In the genomic region with DNA sequence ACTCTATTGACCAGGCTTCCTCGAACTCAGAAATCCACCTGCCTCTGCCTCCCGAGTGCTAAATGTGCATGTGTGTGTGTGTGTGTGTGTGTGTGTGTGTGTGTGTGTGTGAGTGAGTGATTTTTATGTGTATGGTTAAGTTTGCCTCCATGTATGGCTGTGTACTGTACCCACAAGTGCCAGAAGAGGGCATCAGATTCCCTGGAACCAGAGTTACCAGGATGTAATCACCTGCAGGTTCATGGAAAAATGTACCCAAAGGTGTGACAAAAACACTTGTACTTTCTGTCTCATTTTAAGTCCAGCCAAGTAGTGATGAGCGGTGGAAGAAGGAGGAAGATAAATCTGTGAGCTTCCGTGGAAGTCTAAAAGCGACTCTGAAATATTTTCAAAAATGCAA, we compare ENCODE assay signal across 24 mouse cellular contexts.
DNase-seq lines count a peak whose midpoint lies in the region; ATAC-seq and TF ChIP-seq lines count a peak whose summit lies in the region.
"Had no signal": no experiment of that assay in that cellular context is flagged by ENCODE, and none has a peak within 500 bp of the region (broad histone marks: within the 10 kb centered on the region; RNA-seq: fewer than 3 reads in every experiment).

No protein-coding gene starts in this region.

- WGBS in heart, embryonic 12.5 days: 83% methylated on average over 5 of the region's 5 CpGs
- WGBS in heart, embryonic 10.5 days: 80% methylated on average over 5 of the region's 5 CpGs

- no peaks in the 10 kb centered on the region; the same call in 1 of the 2 replicates for H3K9me3 ChIP-seq in heart, embryonic 12.5 days (replicated peaks)
- H3K9me3 ChIP-seq in heart, embryonic 10.5 days: no peaks in the 10 kb centered on the region
- H3K9me3 ChIP-seq: embryonic facial prominence, embryonic 13.5 days; heart, embryonic 13.5 days; hindbrain, embryonic 13.5 days; limb, embryonic 10.5 days; midbrain, embryonic 12.5 days; neural tube, embryonic 12.5 days had no signal

- no peak overlapping the region for H3K4me2 ChIP-seq in heart, embryonic 12.5 days
- H3K4me2 ChIP-seq: heart, embryonic 13.5 days; hindbrain, embryonic 13.5 days; midbrain, embryonic 12.5 days; neural tube, embryonic 12.5 days had no signal

- 0 out of 2 replicates have a peak, but pooled peaks cover 5% of the 10 kb centered on the region for H3K27me3 ChIP-seq in heart, embryonic 12.5 days (replicated peaks)
- peaks cover 6% of the 10 kb centered on the region; the same call in 1 of the 2 replicates for H3K27me3 ChIP-seq in heart, embryonic 10.5 days (ENCODE audit: insufficient read depth, poor library complexity, severe bottlenecking)
- H3K27me3 ChIP-seq: hindbrain, embryonic 13.5 days; midbrain, embryonic 12.5 days; neural tube, embryonic 12.5 days had no signal

- intact Hi-C loops in left cerebral cortex, adult 2 months (cut with DNase I): no loop called here
- intact Hi-C loops in left cerebral cortex, postnatal 14 days (cut with DNase I): no loop called here

- no peak overlapping the region for H3K9ac ChIP-seq in heart, embryonic 12.5 days
- H3K9ac ChIP-seq: embryonic facial prominence, embryonic 13.5 days; heart, embryonic 13.5 days; hindbrain, embryonic 13.5 days; midbrain, embryonic 12.5 days; neural tube, embryonic 12.5 days had no signal

- no peak overlapping the region for H3K27ac ChIP-seq in heart, embryonic 12.5 days (ENCODE audit: poor library complexity, severe bottlenecking)
- H3K27ac ChIP-seq in left cerebral cortex, adult 2 months: no peak overlapping the region
- H3K27ac ChIP-seq in heart, embryonic 10.5 days: no peak overlapping the region
- H3K27ac ChIP-seq: heart, embryonic 13.5 days; hindbrain, embryonic 13.5 days; limb, embryonic 10.5 days; midbrain, embryonic 12.5 days; neural tube, embryonic 12.5 days had no signal

- no peak overlapping the region for H3K4me3 ChIP-seq in heart, embryonic 12.5 days
- no peak overlapping the region for H3K4me3 ChIP-seq in left cerebral cortex, adult 2 months
- H3K4me3 ChIP-seq in heart, embryonic 10.5 days: no peak overlapping the region
- H3K4me3 ChIP-seq: embryonic facial prominence, embryonic 13.5 days; erythroblast, embryonic 14.5 days; heart, embryonic 13.5 days; hindbrain, embryonic 13.5 days; limb, embryonic 10.5 days; midbrain, embryonic 12.5 days; neural tube, embryonic 12.5 days had no signal

- TF ChIP-seq CTCF in left cerebral cortex, adult 2 months (IDR thresholded peaks at IDR 0.05): peak; percentile 19

- H3K36me3 ChIP-seq in heart, embryonic 12.5 days: no peaks in the 10 kb centered on the region
- H3K36me3 ChIP-seq in heart, embryonic 10.5 days: no peaks in the 10 kb centered on the region
- H3K36me3 ChIP-seq: embryonic facial prominence, embryonic 13.5 days; heart, embryonic 13.5 days; hindbrain, embryonic 13.5 days; limb, embryonic 10.5 days; midbrain, embryonic 12.5 days; neural tube, embryonic 12.5 days had no signal

- ATAC-seq in heart, embryonic 12.5 days (ENCODE audit: insufficient number of reproducible peaks, low FRiP score): no peak
- ATAC-seq: forebrain, embryonic 16.5 days; inflammation-experienced regulatory T-cells, adult 6 months had no signal

- DNase-seq in embryo, embryonic 11 days: peak; percentile 30
- no peak for DNase-seq in embryo, embryonic 10 days (ENCODE audit: low spot score)
- peak; percentile 25 for DNase-seq in heart, adult 11 months
- DNase-seq in left cerebral cortex, adult 2 months (ENCODE audit: extremely low spot score in 1 of 2, low spot score in 2 of 2): no peak
- DNase-seq in left cerebral cortex, postnatal 14 days (ENCODE audit: low spot score in 2 of 2): no peak
- peak; percentile 22 for DNase-seq in brain, adult 2 months (ENCODE audit: low read depth, low spot score)
- DNase-seq in heart, embryonic 10.5 days (ENCODE audit: low spot score): no peak
- DNase-seq: adrenal gland, postnatal 25 days; cerebellum, adult 11 months; cerebellum, adult 9-11 months; kidney, adult 8-10 months; kidney, postnatal 25 days; lung, postnatal 10 days; right cerebral cortex, postnatal 14 days had no signal

- H3K4me1 ChIP-seq in heart, embryonic 12.5 days (replicated peaks): no peaks in the 10 kb centered on the region
- no peaks in the 10 kb centered on the region for H3K4me1 ChIP-seq in heart, embryonic 10.5 days
- H3K4me1 ChIP-seq: heart, embryonic 13.5 days; hindbrain, embryonic 13.5 days; limb, embryonic 10.5 days; neural tube, embryonic 12.5 days had no signal

Comparison
In these comparisons a context has a peak if more than half of its experiments do, and no peak if none do; other contexts are left out.
1. DNase-seq: peak in embryo, embryonic 11 days (single experiment), heart, adult 11 months (single experiment) and brain, adult 2 months (single experiment); none in embryo, embryonic 10 days (single experiment), left cerebral cortex, adult 2 months (0 of 2), left cerebral cortex, postnatal 14 days (0 of 2) and heart, embryonic 10.5 days (single experiment).